8 mouse cellular contexts compared by ENCODE assay signal in genomic region chr5:115011519-115012261, GRCm38 (mm10). TPM values are rescaled to one million over a fixed set of nuclear protein-coding genes. Genes with fewer than 3 reads are reported as not detected.
A peak's percentile ranks its signal among the peaks of the same experiment; 100 is the strongest.
DNase-seq lines count a peak whose midpoint lies in the region; ATAC-seq and TF ChIP-seq lines count a peak whose summit lies in the region.

No protein-coding gene starts in this region.

- peak overlapping the region; percentile 99 for H3K9ac ChIP-seq in limb, embryonic 14.5 days (ENCODE audit: low read depth, low read length, severe bottlenecking)
- peak overlapping the region; percentile 97 for H3K9ac ChIP-seq in midbrain, embryonic 14.5 days (replicated peaks; ENCODE audit: low read length)

- H3K4me2 ChIP-seq in limb, embryonic 14.5 days (replicated peaks; ENCODE audit: low read depth, low read length, severe bottlenecking): peak overlapping the region; percentile 82
- peak overlapping the region; percentile 92 for H3K4me2 ChIP-seq in midbrain, embryonic 14.5 days (ENCODE audit: low read length)

- 0 out of 2 replicates have a peak, but pooled peaks cover 3% of the 10 kb centered on the region for H3K36me3 ChIP-seq in embryonic facial prominence, embryonic 10.5 days (replicated peaks)
- H3K36me3 ChIP-seq in limb, embryonic 14.5 days (ENCODE audit: control insufficient read depth, insufficient read depth, low read length): no peaks in the 10 kb centered on the region
- no peaks in the 10 kb centered on the region for H3K36me3 ChIP-seq in midbrain, embryonic 14.5 days (ENCODE audit: control insufficient read depth, insufficient read depth, low read length)
- H3K36me3 ChIP-seq in spleen, adult 2 months (ENCODE audit: control insufficient read depth, insufficient read depth, low read length): no peaks in the 10 kb centered on the region

- H3K4me3 ChIP-seq in embryonic facial prominence, embryonic 10.5 days: peak overlapping the region; percentile 100
- H3K4me3 ChIP-seq in limb, embryonic 14.5 days (replicated peaks; ENCODE audit: low read length): peak overlapping the region; percentile 98
- H3K4me3 ChIP-seq in midbrain, embryonic 14.5 days (replicated peaks; ENCODE audit: low read depth, low read length): peak overlapping the region; percentile 99
- peak overlapping the region; percentile 71 for H3K4me3 ChIP-seq in spleen, adult 2 months (ENCODE audit: extremely low read depth, insufficient read depth, insufficient read length)

- under 1% methylated on average over 63 of the region's 63 CpGs for WGBS in embryonic facial prominence, embryonic 10.5 days
- under 1% methylated on average over 48 of the region's 63 CpGs for WGBS in limb, embryonic 14.5 days
- WGBS in midbrain, embryonic 14.5 days: under 1% methylated on average over 63 of the region's 63 CpGs
- 1% methylated on average over 52 of the region's 63 CpGs for WGBS in spleen, adult 2 months

- H3K27me3 ChIP-seq in embryonic facial prominence, embryonic 10.5 days (replicated peaks; ENCODE audit: low read depth, poor library complexity, severe bottlenecking): no peaks in the 10 kb centered on the region; the same call in 1 of the 2 replicates
- H3K27me3 ChIP-seq in limb, embryonic 14.5 days (ENCODE audit: control insufficient read depth, insufficient read depth, low read length): no peaks in the 10 kb centered on the region
- H3K27me3 ChIP-seq in midbrain, embryonic 14.5 days (ENCODE audit: control insufficient read depth, insufficient read depth, low read length): no peaks in the 10 kb centered on the region
- no peaks in the 10 kb centered on the region for H3K27me3 ChIP-seq in spleen, adult 2 months (ENCODE audit: control insufficient read depth, insufficient read depth, low read length)

- no peak for TF ChIP-seq POLR2A in limb, embryonic 14.5 days (IDR thresholded peaks at IDR 0.05; ENCODE audit: borderline replicate concordance, extremely low read depth, insufficient read depth, insufficient read length)
- no peak for TF ChIP-seq POLR2A in spleen, adult 2 months (IDR thresholded peaks at IDR 0.05; ENCODE audit: low read depth, low read length)

- peak; percentile 46 for ATAC-seq in granulocyte monocyte progenitor cell, adult 5-6 weeks (replicated peaks; ENCODE audit: poor library complexity, severe bottlenecking)
- ATAC-seq in limb, embryonic 14.5 days (ENCODE audit: low FRiP score, low read depth): peak; percentile 49
- ATAC-seq in midbrain, embryonic 14.5 days (ENCODE audit: low FRiP score, low TSS enrichment): peak; percentile 41

- TF ChIP-seq CTCF in spleen, adult 2 months (IDR thresholded peaks at IDR 0.05; ENCODE audit: extremely low read depth, insufficient read depth, insufficient read length, insufficient replicate concordance): no peak

- peak overlapping the region; percentile 98 for H3K27ac ChIP-seq in embryonic facial prominence, embryonic 10.5 days (replicated peaks)
- peak overlapping the region; percentile 88 for H3K27ac ChIP-seq in limb, embryonic 14.5 days (replicated peaks; ENCODE audit: low read depth, low read length)
- H3K27ac ChIP-seq in midbrain, embryonic 14.5 days (replicated peaks; ENCODE audit: low read depth, low read length): peak overlapping the region; percentile 94
- peak overlapping the region; percentile 88 for H3K27ac ChIP-seq in spleen, adult 2 months (ENCODE audit: insufficient read depth, low read length)

- H3K4me1 ChIP-seq in embryonic facial prominence, embryonic 10.5 days: peaks cover 38% of the 10 kb centered on the region
- peaks cover 14% of the 10 kb centered on the region for H3K4me1 ChIP-seq in limb, embryonic 14.5 days (ENCODE audit: control insufficient read depth, insufficient read depth, low read length)
- H3K4me1 ChIP-seq in midbrain, embryonic 14.5 days (ENCODE audit: control insufficient read depth, insufficient read depth, low read length): peaks cover 25% of the 10 kb centered on the region
- peaks cover 12% of the 10 kb centered on the region; the same call in 1 of the 2 replicates for H3K4me1 ChIP-seq in spleen, adult 2 months (ENCODE audit: control insufficient read depth, insufficient read depth, insufficient read length)

- no peaks in the 10 kb centered on the region for H3K9me3 ChIP-seq in embryonic facial prominence, embryonic 10.5 days
- no peaks in the 10 kb centered on the region for H3K9me3 ChIP-seq in limb, embryonic 14.5 days (ENCODE audit: control insufficient read depth, low read length)
- no peaks in the 10 kb centered on the region for H3K9me3 ChIP-seq in midbrain, embryonic 14.5 days (ENCODE audit: control insufficient read depth, low read length)

- DNase-seq in 3134 (ENCODE audit: extremely low read depth, insufficient read length, low spot score): peak; percentile 64
- DNase-seq in adrenal gland, adult 2 months: peak; percentile 74
- peak; percentile 66 for DNase-seq in embryonic facial prominence, embryonic 10.5 days (ENCODE audit: low spot score)
- peak; percentile 39 for DNase-seq in kidney, adult 11 months
- no peak for DNase-seq in limb, embryonic 14.5 days (ENCODE audit: low spot score)
- DNase-seq in midbrain, embryonic 14.5 days: peak; percentile 63
- DNase-seq in spleen, adult 2 months (ENCODE audit: low read depth in 1 of 2, low spot score in 2 of 2): peak; percentile 37 to 48

RNA-seq across cellular contexts. Expression of gene Sppl3, which starts 0.8 kb away (rescaled TPM):
- total RNA-seq in adrenal gland, adult 2 months (2021): 10 to 100 TPM; 42.3 to 49.4 TPM
- 66.2 and 68.2 TPM in 2 replicates for polyA plus RNA-seq in adrenal gland, adult 2 months (2012; rRNA removed)
- 12.5 and 13.1 TPM in 2 replicates for polyA plus RNA-seq in embryonic facial prominence, embryonic 10.5 days (2016; fragmentation: Nextera tagmentation; extraction: Ambion mirVana)
- total RNA-seq in granulocyte monocyte progenitor cell, adult 5-6 weeks (2014; fragmentation: Nextera tagmentation): 42.8 and 43.9 TPM in 2 replicates
- 21.7 and 26.5 TPM in 2 replicates for total RNA-seq in granulocyte monocyte progenitor cell, adult 5-6 weeks (2017)
- 100 and 143 TPM in 2 replicates for polyA plus RNA-seq in limb, embryonic 14.5 days (2012; rRNA removed)
- polyA plus RNA-seq in limb, embryonic 14.5 days (2014; fragmentation: Nextera tagmentation; extraction: Ambion mirVana): 42.7 and 74.3 TPM in 2 replicates
- polyA plus RNA-seq in midbrain, embryonic 14.5 days (2014; fragmentation: Nextera tagmentation; extraction: Ambion mirVana): 33.1 and 35.5 TPM in 2 replicates
- 47.7 and 55.6 TPM in 2 replicates for polyA plus RNA-seq in spleen, adult 2 months (2012; rRNA removed)

RNA-seq across cellular contexts. Expression of gene Hnf1a, which starts 40.8 kb away (rescaled TPM):
- under 1 TPM in 1 of 2 experiments, not detected in 1; 0.09 TPM for total RNA-seq in adrenal gland, adult 2 months (2021)
- 0.03 TPM in 1 of 2 replicates, not detected in the other for polyA plus RNA-seq in adrenal gland, adult 2 months (2012; rRNA removed)
- 0.06 TPM in 2 replicates for polyA plus RNA-seq in embryonic facial prominence, embryonic 10.5 days (2016; fragmentation: Nextera tagmentation; extraction: Ambion mirVana)
- total RNA-seq in granulocyte monocyte progenitor cell, adult 5-6 weeks (2014; fragmentation: Nextera tagmentation): not detected in 2 replicates
- not detected in 2 replicates for total RNA-seq in granulocyte monocyte progenitor cell, adult 5-6 weeks (2017)
- 0.03 and 0.08 TPM in 2 replicates for polyA plus RNA-seq in limb, embryonic 14.5 days (2012; rRNA removed)
- 0.06 TPM in 1 of 2 replicates, not detected in the other for polyA plus RNA-seq in limb, embryonic 14.5 days (2014; fragmentation: Nextera tagmentation; extraction: Ambion mirVana)
- polyA plus RNA-seq in midbrain, embryonic 14.5 days (2014; fragmentation: Nextera tagmentation; extraction: Ambion mirVana): not detected in 2 replicates
- 0.20 and 0.22 TPM in 2 replicates for polyA plus RNA-seq in spleen, adult 2 months (2012; rRNA removed)
